Mouse (Mus musculus) hindbrain, embryonic 16.5 days (tissue): ENCODE measurements around the gene Hgf. TPM values are rescaled to one million over a fixed set of nuclear protein-coding genes. Genes with fewer than 3 reads are reported as not detected.

Experiments
- polyA plus RNA-seq: library from polyadenylated mRNA; unstranded; fragments of >200 nt; fragmentation: Nextera tagmentation; extraction: Ambion mirVana; gene quantifications from 2 replicates; pipeline ENCODE4 v1.2.1, GENCODE M21; 2015

The Hgf gene
- polyA plus RNA-seq, 1 experiment from 2014 or later, result 0.48 TPM

Other genes with a start within 250 kb of the Hgf start
- gene Gm28710, start 238.3 kb downstream of the Hgf start, polyA plus RNA-seq, result not detected in 2 replicates